In genomic region chr4:121084506-121084905, GRCm38 (mm10) we compare ENCODE assay signal across 38 mouse cellular contexts. TPM values are rescaled to one million over a fixed set of nuclear protein-coding genes. Genes with fewer than 3 reads are reported as not detected.
"Had no signal": no experiment of that assay in that cellular context is flagged by ENCODE, and none has a peak within 500 bp of the region (broad histone marks: within the 10 kb centered on the region; RNA-seq: fewer than 3 reads in every experiment).

No protein-coding gene starts in this region.

- ATAC-seq: hindbrain, postnatal 0 days; intestine, embryonic 16.5 days; liver, embryonic 12.5 days had no signal

- DNase-seq: gastrocnemius, postnatal 14 days; gastrocnemius, postnatal 36 days; heart, adult 2 months; heart, postnatal 14 days; heart, postnatal 36 days; kidney, adult 11 months; kidney, adult 2 months; kidney, adult 9 months; kidney, postnatal 10 days; kidney, postnatal 25 days; kidney, postnatal 4 days; layer of hippocampus, postnatal 36 days; left cerebral cortex, postnatal 4 days had no signal

RNA-seq across cellular contexts. Expression of gene Tmco2, which starts 24.5 kb away (rescaled TPM):
- total RNA-seq: gastrocnemius, adult 18-20 months; gastrocnemius, adult 8-10 months; gastrocnemius, postnatal 14 days; gastrocnemius, postnatal 36 days; heart, adult 2 months; heart, postnatal 14 days; heart, postnatal 36 days; hematopoietic stem cell, adult 5-6 weeks; hindbrain, postnatal 0 days; layer of hippocampus, adult 2 months; layer of hippocampus, postnatal 14 days; layer of hippocampus, postnatal 36 days; left cerebral cortex, adult 18-20 months; left cerebral cortex, postnatal 25 days; left cerebral cortex, postnatal 4 days; liver, adult 2 months had no signal
- polyA plus RNA-seq: heart, embryonic 11.5 days; heart, embryonic 13.5 days; heart, embryonic 15.5 days; heart, postnatal 0 days; hindbrain, embryonic 11.5 days; hindbrain, embryonic 13.5 days; hindbrain, embryonic 15.5 days; intestine, embryonic 14.5 days; intestine, embryonic 16.5 days; kidney, adult 2 months; kidney, embryonic 16.5 days; limb, embryonic 11.5 days; limb, embryonic 13.5 days; limb, embryonic 15.5 days; liver, adult 2 months; liver, embryonic 12.5 days; liver, embryonic 14.5 days; liver, embryonic 16.5 days had no signal

RNA-seq across cellular contexts. Expression of gene Col9a2, which starts 45.3 kb away (rescaled TPM):
- total RNA-seq: heart, adult 2 months; hematopoietic stem cell, adult 5-6 weeks; liver, adult 2 months had no signal
- polyA plus RNA-seq: kidney, adult 2 months; liver, adult 2 months had no signal
